Mouse (Mus musculus) B cell, adult 2 months (primary cell): ENCODE data around the gene Vps13d.

Source experiments
- DNase-seq, 2 experiments: peaks; one replicate each; pipeline ENCODE4 v3.0.0; 2022

The Vps13d gene

DNA sequence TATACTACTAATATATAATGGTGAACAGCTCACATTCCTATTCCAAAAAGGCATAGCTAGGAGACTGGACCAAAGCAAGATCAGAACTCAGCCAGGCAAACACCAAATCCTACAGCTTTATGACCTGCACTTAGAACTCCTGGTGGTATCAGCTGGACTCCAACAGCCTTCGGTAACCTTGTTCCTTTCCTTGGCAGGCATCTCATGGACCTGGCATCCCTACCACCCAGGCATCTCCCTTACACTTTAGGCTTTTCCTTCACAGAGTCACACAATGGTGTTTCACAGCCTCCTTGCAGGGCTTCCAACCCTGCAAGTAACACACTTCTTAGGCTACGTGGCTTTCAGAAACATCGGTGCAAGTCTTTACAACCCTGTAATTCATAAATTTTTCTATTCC is 226.4 kb downstream of the Vps13d start:
- DNase-seq: no peak

DNA sequence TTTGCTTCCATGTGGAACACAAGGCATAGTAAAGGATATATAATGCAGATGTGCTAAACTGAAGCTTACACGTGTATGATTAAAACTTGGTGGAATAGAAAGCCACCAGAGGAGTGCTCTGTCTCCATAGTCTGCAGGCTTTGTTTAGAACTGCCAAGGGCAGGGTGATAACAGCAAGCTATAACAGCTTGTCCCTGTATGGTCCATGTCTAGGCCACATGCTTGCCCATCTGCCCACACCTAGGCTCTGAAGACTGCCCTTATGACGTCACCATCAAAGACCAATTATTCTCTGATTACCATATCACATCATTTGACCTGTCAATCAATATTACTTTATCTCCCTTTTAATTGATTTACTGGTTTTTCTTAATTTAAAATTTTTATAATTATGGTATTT is 229.6 kb downstream of the Vps13d start:
- no peak for DNase-seq

DNA sequence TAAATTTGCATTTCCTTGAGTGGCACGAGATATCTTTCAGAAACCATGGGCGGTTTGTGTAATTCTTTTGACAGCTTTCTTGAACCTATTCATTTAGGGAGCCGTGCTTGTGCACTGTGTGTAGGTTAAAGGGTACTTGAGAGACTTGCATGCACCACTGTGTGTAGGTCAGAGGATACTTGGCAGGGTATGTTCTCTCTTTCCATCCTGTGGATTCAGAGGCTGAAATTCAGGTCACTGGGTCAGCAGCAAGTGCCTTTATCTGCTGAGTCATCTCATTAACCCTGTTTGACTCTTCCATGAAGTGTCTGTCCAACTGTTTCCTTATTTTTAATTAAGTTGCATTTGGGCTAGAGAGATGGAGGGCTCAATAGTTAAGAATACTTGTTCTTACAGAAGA is 233.1 kb downstream of the Vps13d start:
- no peak for DNase-seq

DNA sequence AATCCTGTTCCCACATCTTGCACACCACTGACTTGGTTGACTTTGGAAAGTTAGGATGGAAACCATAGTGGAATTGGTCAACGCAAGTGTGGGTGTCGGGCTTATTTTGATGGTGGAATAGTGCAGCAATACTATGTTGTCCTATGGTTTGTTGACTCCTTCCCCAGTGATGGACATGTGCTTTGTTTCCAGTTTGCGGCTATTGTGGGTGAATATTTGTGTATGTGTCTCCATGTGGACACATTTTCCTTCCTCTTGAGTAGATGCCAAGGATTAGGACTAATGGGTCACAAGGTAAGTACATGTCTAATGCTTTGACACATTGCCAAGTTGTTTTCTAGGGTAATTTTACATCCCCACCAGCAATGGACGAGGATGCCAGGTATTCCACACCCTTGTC is 233.6 kb downstream of the Vps13d start:
- DNase-seq: no peak

DNA sequence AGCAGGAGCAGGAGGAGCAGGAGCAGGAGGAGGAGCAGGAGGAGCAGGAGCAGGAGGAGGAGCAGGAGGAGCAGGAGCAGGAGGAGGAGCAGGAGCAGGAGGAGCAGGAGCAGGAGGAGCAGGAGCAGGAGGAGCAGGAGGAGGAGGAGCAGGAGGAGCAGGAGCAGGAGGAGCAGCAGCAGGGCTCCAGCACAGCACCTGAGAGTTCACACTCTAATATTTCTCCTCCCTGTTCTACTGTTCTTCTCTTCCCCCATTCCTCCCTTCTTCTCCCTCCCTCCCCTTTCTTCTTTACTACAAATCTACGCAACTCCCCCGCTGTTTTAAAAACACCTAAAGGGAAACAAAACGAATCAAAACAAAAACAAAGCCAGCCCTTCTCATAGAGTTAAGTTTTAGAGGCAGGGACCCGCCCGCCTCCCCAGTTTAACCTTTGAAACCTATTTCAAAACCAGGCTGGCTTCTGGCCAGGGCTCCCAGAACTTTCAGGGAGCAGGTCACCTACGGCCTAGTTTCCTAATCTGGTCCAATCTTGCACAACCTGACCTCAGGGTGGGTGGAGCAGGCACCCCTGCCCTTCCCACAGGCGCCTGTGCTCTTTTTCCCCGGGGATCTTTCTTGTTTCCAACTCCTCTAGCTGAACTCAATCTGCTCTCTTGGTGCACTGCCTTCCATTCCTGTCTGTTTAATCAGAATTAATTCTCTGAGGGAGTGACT is 234.5 kb downstream of the Vps13d start:
- DNase-seq: no peak

DNA sequence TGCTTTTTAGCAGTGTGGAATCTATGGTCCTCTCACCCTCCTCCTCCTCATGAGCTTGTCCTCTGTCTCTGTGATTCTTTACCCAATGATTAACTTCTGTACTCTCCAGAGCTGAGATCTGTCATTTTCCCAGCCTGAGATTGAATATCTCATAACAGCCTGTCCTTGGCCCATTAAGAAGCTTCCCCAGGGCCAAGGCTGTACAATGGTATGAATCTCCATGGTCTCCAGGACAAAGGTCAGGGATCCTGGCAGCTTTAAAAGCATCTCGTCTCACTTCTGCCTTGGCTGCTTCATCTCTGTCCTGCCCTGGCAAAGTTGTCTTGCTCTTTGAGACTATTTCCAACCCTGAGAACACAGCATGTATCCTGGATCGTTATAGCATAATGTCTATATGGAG is 237.1 kb downstream of the Vps13d start:
- no peak for DNase-seq

DNA sequence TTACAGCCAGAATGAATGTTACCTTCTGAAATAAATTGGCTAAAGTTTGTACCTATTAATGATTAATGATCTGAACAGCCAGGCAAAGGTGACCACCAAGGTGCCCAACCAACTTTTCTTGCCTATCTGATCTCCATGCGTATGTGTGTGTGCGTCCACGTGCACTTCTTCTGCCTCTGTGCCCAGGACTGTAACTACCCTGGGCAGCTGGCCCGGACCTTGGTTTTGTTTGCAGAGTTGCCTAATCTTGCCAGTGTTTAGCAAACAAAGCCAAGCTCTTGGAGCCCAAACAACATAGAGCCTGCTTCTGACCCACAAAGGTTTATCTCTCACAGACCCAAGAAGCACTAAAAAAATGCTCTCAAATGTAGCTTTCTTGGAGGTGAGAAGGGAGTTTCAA is 237.6 kb downstream of the Vps13d start:
- DNase-seq: no peak

DNA sequence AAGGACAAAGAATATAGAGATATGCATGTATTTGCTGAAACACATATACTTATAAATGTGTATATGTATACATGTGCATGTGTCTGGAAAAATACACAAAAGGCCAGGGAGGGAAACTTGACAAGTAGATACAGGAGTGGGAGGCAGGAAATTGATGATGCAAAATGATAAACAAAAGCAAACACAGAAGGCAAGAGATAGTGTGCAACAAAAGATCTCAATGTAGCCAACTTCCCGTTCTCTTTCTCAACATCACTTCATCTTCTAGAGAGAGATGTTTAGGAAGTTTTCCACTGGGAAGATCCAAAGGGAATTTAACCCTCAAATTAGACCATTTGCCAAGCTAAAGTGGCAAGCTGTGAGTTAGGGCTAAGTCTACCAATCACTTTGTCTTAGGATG is 238.5 kb downstream of the Vps13d start:
- no peak for DNase-seq

DNA sequence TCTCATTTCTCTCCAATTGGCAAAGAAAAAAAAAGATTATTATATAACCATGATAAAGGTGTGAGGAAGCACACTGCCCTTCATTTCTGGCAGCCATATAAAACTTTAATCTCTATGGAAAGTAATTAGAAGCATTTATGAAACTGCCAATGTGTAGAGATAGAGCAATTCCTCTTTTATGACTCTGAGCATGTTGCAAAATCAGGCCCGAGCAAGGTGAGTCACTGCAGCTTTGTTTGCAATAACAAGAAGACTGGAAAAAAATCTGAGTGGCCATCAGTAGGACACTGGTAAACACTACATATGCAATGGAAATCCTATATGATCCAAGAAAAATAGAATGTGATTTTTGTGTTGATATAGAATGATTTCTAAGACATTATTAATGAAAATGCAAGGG is 238.9 kb downstream of the Vps13d start:
- DNase-seq: no peak

DNA sequence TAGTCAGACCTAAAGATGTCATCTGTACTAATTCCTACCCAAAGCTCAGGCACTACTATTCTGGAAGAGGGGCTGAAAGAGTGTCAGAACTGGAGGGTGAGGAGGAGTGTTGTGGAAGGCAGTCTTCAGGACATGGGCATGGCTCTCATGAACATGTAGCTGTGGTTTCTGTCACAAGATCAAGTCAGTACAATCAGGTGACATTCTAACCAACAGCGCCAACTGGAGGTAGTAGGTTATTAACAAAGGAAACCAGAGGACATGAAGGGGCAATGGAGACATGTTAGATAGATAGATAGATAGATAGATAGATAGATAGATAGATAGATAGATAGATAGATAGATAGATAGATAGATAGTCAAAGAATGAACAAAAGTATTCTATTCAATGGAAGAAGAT is 241.4 kb downstream of the Vps13d start:
- DNase-seq: no peak

DNA sequence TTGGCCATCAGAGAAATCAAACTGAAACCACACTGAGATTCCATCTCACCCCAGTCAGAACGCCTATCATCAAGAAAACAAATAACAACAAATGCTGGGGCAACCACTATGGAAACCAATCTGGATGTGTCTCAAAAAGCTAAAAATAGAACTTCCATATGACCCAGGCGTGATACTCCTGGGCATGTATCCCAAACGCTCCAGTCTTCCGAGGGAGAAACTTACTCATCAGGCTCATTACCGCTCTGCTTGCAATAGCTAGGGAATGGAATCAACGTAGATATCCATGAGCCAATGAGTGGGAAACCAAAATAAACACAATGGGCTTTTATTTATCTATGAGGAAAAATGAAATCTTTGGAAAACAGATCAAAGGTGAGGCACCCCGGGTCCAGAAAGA is 242.9 kb downstream of the Vps13d start:
- no peak for DNase-seq

DNA sequence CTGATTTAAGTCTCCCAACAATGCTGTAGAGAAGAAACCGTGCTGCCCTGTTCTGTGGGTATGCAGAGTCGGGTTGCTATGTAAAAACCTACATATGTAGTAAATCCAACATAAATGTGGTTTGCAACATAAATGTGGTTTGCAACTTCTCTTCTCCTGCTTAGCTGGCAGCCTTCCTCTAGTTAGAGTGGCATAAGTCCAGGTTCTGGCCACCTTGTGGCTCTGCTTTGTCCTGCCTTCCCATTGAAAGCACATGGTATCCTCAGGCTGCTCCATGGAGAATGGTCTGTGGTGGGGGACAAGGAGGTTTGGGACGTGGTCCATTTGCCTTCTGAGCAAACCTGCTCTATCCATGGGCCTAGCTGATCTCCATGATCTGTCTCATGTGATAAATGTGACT is 243.9 kb downstream of the Vps13d start:
- DNase-seq: no peak

DNA sequence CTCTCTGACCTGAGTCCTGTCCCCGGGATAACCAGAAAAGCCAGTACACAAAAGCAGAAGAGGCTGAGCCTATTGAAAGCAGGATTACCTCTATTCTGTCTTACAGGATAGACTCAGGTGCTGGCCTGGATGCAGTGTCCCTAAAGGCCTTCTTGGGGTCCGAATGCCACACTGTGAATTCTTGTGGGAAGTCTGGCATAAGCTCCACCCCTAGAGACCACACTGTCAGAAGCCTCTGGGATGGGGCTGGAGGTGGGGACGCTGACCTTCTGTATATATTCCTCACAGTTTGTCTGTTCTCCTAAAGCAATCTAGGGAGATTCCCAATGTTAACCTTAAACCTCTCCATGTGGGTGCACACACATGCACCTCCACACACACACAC is 244.5 kb downstream of the Vps13d start:
- no peak for DNase-seq

DNA sequence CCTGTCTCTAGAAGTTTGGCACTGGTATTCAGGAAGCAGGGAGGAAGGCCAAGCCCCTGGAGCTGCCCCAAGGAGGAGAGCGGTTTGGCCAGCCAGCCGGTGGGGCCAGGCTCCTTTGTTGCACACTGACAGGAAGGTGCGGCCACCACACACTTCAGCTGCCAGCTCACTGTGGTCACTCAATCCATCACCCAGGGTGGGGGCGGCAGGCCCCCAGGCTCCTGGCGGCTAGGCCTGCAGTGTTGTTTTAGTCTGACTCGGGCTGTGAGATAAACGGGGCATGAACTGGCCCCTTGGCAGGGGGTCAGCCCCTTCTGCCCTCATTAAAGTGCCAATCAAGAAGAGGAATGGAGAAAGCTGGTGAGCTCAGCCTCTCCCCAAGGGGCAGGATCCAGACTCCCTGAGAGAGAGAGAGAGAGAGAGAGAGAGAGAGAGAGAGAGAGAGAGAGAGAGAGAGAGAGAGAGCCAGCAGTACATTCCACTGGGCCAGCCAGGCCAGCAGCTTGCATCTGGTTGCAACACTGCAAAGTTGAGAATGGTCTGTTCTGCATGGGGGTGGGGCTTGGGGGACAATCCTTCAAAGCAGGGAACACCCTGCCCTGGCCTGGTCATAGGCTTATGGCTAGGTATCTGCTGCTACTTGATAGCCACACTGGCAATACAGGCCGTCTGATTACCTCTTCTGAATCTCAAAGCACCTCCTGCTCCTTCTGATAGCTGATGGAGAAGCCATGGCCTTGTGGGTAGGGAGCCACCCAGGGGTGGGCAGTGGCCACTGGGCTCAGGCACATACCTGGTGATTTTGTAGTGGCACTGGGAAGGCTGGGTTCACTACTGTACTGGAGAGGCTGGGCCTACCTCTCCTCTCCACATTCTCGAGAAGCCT is 245.1 kb downstream of the Vps13d start:
- no peak for DNase-seq

DNA sequence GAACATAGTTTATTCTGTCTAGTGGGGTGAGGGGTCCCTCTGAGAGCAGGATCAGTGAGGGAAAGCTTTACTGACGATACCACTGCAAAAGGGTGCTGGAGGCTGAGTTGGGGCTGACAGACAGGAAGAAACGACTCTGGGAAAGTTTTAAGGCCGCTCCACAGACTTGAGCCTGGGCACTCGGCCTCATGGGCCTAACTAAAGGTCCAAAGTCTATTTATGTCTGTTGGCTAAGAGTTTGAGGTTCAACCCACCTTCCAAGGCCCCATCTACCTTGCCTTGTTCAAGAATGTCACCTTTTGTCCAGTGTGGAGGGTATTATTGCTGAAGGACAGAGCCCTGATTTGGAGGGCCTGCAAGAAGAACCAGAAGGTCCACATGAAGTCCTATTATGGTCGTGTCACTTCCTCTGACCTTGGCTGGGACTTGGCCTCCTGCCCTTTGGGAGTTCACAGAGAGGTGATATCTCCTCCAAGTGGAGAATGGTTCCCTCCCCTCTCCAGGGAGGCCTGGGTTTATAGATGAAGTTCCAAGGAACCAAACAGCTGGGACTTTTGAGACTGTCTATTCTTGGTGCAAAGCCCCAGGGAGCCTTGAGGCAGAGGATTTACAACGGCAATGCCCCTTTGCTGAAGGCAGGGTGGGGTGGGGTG is 246.9 kb downstream of the Vps13d start:
- DNase-seq: no peak

DNA sequence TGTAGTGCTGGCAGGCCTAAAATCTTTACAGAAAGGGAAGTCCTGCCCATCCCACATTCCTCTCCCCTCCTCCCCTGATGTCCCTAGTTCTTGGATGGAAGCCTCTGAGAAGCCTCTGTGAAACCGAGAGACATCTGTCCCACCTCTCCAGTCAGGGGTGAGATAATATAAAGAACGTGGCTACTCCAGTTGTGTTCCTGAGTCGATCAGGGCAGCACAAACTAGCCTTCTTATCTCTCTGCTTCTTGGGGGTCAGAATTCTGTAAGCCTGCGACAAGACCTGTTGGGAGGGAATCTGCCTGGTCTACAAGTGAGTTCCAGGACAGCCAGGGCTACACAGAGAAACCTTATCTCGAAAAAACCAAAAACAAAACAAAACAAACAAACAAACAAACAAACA is 251.5 kb downstream of the Vps13d start:
- no peak for DNase-seq

DNA sequence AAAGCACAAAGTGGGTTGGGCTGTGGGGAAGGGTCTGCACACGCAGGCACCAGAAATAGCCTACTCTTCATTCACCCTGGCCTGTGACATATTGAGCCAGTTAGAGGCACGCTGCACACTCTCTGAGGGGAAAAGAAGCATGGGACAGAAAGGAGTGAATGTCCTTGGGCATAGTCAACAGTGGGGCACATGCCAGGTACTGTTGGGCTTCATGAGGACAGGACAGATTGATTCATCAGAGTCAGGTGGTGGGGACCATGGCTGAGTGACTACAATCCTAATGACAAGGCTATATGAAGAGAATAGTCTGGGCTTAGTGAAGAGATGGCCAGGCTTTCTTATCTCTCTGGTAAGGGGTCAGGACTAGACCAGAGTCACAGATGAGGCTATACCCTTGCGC is 252.4 kb downstream of the Vps13d start:
- no peak for DNase-seq

DNA sequence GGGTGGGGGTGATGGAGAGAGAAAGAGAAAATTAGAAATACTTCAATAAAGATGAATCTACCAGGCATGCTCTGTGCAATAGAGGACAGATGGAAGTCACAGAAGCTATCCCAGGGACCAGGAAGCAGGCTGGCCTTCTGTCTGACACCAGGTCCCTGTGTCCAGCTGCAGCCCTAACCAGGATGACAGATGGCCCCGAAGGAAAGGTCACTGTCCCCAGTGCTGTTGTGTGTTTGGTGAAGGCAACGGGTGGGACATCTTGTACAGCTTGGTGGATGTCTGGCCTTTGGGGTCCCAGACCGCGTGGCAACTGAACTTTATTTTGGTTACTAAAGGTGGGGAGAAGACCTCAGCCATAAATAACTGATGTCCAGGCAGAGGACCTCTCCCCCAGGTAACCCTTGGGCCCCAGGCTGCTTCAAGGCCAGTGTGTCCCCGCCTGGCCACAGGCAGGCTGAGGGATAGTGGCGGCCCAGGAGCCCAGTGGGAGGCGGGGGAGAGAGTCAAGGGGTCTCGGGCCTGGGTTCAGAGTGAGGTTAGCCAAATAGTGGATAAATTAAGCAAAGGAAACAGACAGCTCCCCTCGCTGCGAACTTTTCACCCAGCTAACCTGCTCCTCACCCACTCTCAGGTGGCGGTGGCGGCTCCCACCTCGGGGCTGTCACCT is 253.9 kb downstream of the Vps13d start:
- DNase-seq: no peak

DNA sequence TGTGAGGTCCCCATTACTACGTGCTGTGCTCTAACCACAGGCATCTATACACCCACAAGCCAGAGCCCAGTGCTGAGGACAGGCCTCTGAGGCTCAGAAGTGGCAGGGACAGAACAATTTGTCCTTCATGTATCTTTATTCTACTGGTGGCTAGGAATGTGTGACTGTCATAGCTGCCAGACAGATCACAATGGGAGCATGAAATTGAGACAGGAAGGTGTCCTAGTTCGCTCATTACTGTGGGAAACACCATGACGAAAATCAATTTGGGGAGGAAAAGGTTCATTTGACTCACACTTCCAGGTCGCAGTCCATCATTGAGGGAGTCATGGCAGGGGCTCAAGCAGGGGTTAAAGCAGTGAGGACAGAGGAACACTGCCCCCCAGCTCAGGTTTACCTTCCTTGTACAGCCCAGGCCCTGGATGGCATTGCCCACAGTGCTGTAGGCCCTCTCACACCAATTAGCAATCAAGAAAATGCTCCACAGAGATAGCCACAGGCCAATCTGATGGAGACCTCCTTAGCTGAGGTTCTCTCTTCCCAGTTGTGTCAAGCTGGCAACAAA is 254.9 kb downstream of the Vps13d start:
- DNase-seq: no peak

DNA sequence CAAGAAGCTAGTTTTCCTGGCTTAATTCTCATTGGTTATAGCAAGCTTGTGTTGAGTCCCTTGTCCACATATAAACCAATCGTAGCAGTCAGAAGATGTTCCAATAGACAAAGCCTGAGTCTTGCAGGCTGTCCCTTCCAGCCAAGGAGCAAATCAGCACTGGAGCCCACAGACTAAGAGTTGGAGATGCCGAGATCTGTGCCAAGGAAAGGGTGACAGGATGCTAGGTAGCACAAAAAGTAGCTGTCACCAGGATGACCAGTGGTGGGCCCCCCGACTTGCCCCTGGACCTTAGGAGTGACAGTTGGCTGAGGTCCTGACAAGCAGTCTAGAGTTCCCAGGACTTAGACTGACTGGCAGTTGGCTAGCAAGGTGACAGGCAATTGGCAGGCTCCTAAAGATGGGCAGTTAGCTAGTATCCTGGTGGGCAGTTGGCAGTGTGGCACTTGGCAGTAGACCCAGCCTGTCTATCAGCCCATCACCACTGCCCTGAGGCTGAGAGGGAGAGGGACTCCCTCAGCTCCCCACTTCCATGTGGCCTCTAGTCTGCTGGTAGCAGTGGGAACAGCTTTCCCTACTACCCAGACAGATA is 258.1 kb downstream of the Vps13d start:
- DNase-seq: no peak

DNA sequence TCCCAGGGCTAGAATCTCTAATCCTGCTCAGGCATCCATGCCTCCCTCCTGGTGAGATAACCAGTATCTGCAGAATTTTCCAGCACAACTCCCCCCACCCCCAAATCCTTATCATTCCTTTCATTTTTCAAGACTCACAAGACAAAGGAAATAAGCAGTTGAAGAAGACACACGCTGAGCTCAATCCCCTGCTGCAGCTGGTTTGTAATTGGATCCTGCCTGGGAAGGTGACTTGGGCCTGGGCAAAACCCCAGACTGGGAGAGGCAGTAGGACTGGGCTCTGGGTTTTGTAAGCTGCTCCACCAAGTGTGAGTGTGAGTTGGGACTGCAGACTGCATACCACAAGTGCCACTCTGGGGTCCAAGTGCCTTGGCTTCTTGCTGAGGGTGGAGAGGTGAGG is 260.3 kb downstream of the Vps13d start:
- no peak for DNase-seq

DNA sequence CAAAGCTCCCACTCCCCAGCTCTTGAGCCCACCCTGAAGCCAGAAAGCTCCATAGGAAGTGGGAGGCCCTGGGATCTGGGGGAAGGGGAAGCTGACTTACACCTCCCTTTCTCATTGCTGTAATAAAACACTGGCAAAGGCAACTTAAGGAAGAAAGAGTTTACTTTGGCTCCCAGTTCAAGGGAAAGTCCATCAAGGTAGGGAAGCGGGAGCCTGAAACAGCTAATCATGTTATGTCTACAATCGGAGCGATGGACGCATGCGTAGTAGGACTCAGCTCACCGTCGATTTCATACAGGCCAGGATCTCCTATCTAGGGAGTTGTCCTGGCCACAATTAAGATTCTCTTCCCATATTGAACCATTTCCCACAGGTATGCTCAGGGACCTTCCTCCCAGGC is 263.6 kb downstream of the Vps13d start:
- DNase-seq: no peak

DNA sequence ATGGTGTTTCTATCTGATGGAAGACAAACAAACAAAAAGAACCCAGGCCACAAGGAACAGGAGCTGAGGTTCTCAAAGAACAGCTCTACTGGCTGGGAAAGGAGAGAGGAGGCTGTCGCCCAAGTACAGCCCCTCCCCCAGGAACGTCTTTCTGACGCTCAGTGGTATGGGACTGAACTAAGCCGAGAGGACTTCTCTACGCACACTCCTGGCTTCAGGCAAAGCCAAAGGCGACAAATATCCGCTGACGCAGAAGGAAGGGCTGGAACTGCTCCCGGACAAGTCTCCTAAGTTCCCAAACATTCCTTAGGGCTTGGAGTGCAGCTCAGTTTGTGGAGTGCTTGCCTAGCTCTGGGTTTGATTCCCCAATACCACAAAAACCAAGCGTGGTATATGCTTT is 264.4 kb downstream of the Vps13d start:
- DNase-seq: no peak
